Mouse (Mus musculus) forebrain, embryonic 14.5 days (tissue): ENCODE data around the gene Thbs3. TPM values are rescaled to one million over a fixed set of nuclear protein-coding genes. Genes with fewer than 3 reads are reported as not detected.

Source experiments
- ATAC-seq: fragments of 200-750 bp; cut with Nextera tagmentation; 2 replicates; pipeline ENCODE4 v1.8.0; 2017; ENCODE audit warnings: mild to moderate bottlenecking, moderate library complexity
- DNase-seq: peaks from one replicate; pipeline ENCODE4 v3.0.0-alpha.2; 2015; ENCODE audit warnings: low spot score
- H3K27ac ChIP-seq: fragments of 300-500 bp; sonication (generic); 2 replicates; pipeline ENCODE4 v1.5.1; 2014; ENCODE audit warnings: low read depth, mild to moderate bottlenecking, control low read depth, low read length, moderate library complexity
- H3K27me3 ChIP-seq: fragments of 300-500 bp; sonication (generic); replicated peaks from 2 replicates; pipeline ENCODE4 v1.6.1; 2014; ENCODE audit warnings: low read length, control low read depth, mixed read lengths; ENCODE audit not compliant: control insufficient read depth, insufficient read depth
- H3K36me3 ChIP-seq: fragments of 300-500 bp; sonication (generic); 2 replicates; pipeline ENCODE4 v1.6.1; 2014; ENCODE audit warnings: low read length, control low read depth; ENCODE audit not compliant: control insufficient read depth, insufficient read depth
- H3K4me1 ChIP-seq: fragments of 300-500 bp; sonication (generic); 2 replicates; pipeline ENCODE4 v1.6.1; 2014; ENCODE audit warnings: antibody characterized with exemption, low read length, control low read depth; ENCODE audit not compliant: control insufficient read depth, insufficient read depth
- H3K4me2 ChIP-seq: fragments of 300-500 bp; sonication (generic); 2 replicates; pipeline ENCODE4 v1.6.1; 2014; ENCODE audit warnings: mild to moderate bottlenecking, control low read depth, low read length
- H3K4me3 ChIP-seq: fragments of 300-500 bp; sonication (generic); 2 replicates; pipeline ENCODE4 v1.5.1; 2014; ENCODE audit warnings: low read depth, low read length, control low read depth
- H3K9ac ChIP-seq: fragments of 300-500 bp; sonication (generic); 2 replicates; pipeline ENCODE4 v1.6.1; 2014; ENCODE audit warnings: mild to moderate bottlenecking, low read length, control low read depth, moderate library complexity
- H3K9me3 ChIP-seq: fragments of 300-500 bp; sonication (generic); replicated peaks from 2 replicates; pipeline ENCODE4 v1.6.1; 2016; ENCODE audit warnings: low read length, control low read depth, mixed read lengths; ENCODE audit not compliant: control insufficient read depth
- WGBS: fragments of 180-500 bp; shearing (Covaris S2); extraction: QIAGEN DNeasy Blood & Tissue Kit; methylation state at CpG from one replicate; pipeline ENCODE4 v1.1.7; 2014; 5-methylcytosine and 5-hydroxymethylcytosine counted together
- polyA plus RNA-seq: library from polyadenylated mRNA; unstranded; fragments of >200 nt; fragmentation: Nextera tagmentation; extraction: Ambion mirVana; gene quantifications from 2 replicates; pipeline ENCODE4 v1.2.1, GENCODE M21; 2014

Gene Thbs3
- polyA plus RNA-seq, 1 experiment from 2014 or later = 57.2 TPM

GRCm38 (mm10) chr3:89218271-89218670 lies 3.3 kb downstream of the Thbs3 start:
- WGBS = 68% methylated on average over 1 of the region's 1 CpGs
- Histone ChIP-seq H3K9me3 (no peaks in the 10 kb centered on the region), H3K27ac (no peak overlapping the region), H3K27me3 (no peaks in the 10 kb centered on the region), H3K4me3 (no peak overlapping the region), H3K4me2 (no peak overlapping the region), H3K4me1 (peaks cover 23% of the 10 kb centered on the region), H3K9ac (no peak overlapping the region), H3K36me3 (peaks cover 31% of the 10 kb centered on the region)
- no peak for ATAC-seq
- no peak for DNase-seq

GRCm38 (mm10) chr3:89219546-89219945 lies 4.6 kb downstream of the Thbs3 start:
- DNase-seq (no peak), ATAC-seq (no peak)
- Histone ChIP-seq H3K4me2 (no peak overlapping the region), H3K27me3 (no peaks in the 10 kb centered on the region), H3K9ac (no peak overlapping the region), H3K36me3 (peaks cover 42% of the 10 kb centered on the region), H3K4me3 (no peak overlapping the region), H3K9me3 (no peaks in the 10 kb centered on the region), H3K4me1 (peaks cover 33% of the 10 kb centered on the region), H3K27ac (no peak overlapping the region)
- WGBS = 57% methylated on average over 8 of the region's 8 CpGs

DNA sequence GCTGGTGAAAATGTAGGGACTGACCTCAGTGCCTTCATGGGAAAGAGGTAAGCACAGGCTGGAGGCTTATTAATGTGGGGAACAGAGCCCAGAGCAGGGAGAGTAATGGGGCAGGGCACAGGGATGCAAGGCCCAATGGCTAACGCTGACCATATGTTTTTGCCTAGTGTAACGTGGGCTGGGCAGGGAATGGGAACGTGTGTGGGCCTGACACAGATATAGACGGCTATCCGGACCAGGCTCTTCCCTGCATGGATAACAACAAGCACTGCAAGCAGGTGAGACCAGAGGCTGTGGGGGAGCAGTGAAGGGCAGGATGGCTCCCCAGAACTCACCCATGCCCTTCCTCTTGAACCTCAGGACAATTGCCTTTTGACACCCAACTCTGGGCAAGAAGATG lies 6.2 kb downstream of the Thbs3 start:
- Histone ChIP-seq H3K27ac (no peak overlapping the region), H3K9ac (no peak overlapping the region; the same call in 1 of the 2 replicates), H3K9me3 (no peaks in the 10 kb centered on the region), H3K4me1 (peaks cover 35% of the 10 kb centered on the region), H3K4me2 (no peak overlapping the region), H3K36me3 (peaks cover 42% of the 10 kb centered on the region), H3K4me3 (no peak overlapping the region), H3K27me3 (no peaks in the 10 kb centered on the region)
- DNase-seq = no peak
- ATAC-seq = no peak
- 62% methylated on average over 5 of the region's 5 CpGs for whole genome bisulfite sequencing

DNA sequence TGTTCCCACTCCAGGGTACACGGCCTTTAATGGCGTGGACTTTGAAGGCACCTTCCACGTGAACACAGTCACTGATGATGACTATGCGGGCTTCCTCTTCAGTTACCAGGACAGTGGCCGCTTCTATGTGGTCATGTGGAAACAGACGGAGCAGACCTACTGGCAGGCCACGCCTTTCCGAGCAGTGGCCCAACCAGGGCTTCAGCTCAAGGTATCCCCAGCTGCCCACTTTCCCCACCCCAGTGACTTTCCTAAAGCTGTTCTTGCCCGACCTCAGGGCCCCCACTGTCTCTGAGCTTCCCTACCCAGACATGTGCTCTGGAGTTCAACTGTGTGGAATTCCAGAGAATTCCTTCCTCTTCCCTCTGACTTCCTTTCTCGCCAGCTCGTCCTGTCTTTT lies 9.8 kb downstream of the Thbs3 start:
- 17% methylated on average over 11 of the region's 11 CpGs for WGBS
- no peaks in the 10 kb centered on the region for H3K27me3 ChIP-seq
- no peaks in the 10 kb centered on the region for H3K9me3 ChIP-seq
- H3K9ac ChIP-seq = peak overlapping the region; percentile 85
- H3K27ac ChIP-seq = peak overlapping the region; percentile 94
- peak overlapping the region; percentile 72 for H3K4me2 ChIP-seq
- H3K36me3 ChIP-seq = peaks cover 39% of the 10 kb centered on the region
- no peak for ATAC-seq
- H3K4me3 ChIP-seq = peak overlapping the region; percentile 62
- peaks cover 48% of the 10 kb centered on the region for H3K4me1 ChIP-seq
- DNase-seq = no peak

- Histone ChIP-seq H3K4me3 (peak overlapping the region; percentile 62), H3K4me1 (peaks cover 48% of the 10 kb centered on the region), H3K27ac (peak overlapping the region; percentile 94), H3K27me3 (no peaks in the 10 kb centered on the region), H3K36me3 (peaks cover 35% of the 10 kb centered on the region), H3K4me2 (peak overlapping the region; percentile 72), H3K9ac (peak overlapping the region; percentile 85), H3K9me3 (no peaks in the 10 kb centered on the region)
- 6% methylated on average over 12 of the region's 12 CpGs for WGBS
- ATAC-seq (no peak), DNase-seq (no peak)
These were observed 10.4 kb downstream of the Thbs3 start for GRCm38 (mm10) chr3:89225321-89225815.

- H3K9me3 ChIP-seq = no peaks in the 10 kb centered on the region
- DNase-seq (peak; percentile 95), ATAC-seq (peak; percentile 66)
- peak overlapping the region; percentile 94 for H3K27ac ChIP-seq
- no peaks in the 10 kb centered on the region for H3K27me3 ChIP-seq
- peaks cover 35% of the 10 kb centered on the region for H3K36me3 ChIP-seq
- 6% methylated on average over 4 of the region's 4 CpGs for WGBS
- H3K4me2 ChIP-seq = peak overlapping the region; percentile 72
- H3K4me3 ChIP-seq = peak overlapping the region; percentile 62
- H3K9ac ChIP-seq = peak overlapping the region; percentile 85
- H3K4me1 ChIP-seq = peaks cover 48% of the 10 kb centered on the region
These were observed 10.9 kb downstream of the Thbs3 start for GRCm38 (mm10) chr3:89225918-89226317.

GRCm38 (mm10) chr3:89226361-89226760 lies 11.4 kb downstream of the Thbs3 start:
- no peak for DNase-seq
- Histone ChIP-seq H3K9ac (peak overlapping the region; percentile 85), H3K9me3 (no peaks in the 10 kb centered on the region), H3K4me2 (peak overlapping the region; percentile 72), H3K4me3 (peak overlapping the region; percentile 62), H3K36me3 (peaks cover 32% of the 10 kb centered on the region), H3K27me3 (no peaks in the 10 kb centered on the region), H3K4me1 (peaks cover 46% of the 10 kb centered on the region), H3K27ac (peak overlapping the region; percentile 94)
- under 1% methylated on average over 11 of the region's 11 CpGs for WGBS
- no peak for ATAC-seq

DNA sequence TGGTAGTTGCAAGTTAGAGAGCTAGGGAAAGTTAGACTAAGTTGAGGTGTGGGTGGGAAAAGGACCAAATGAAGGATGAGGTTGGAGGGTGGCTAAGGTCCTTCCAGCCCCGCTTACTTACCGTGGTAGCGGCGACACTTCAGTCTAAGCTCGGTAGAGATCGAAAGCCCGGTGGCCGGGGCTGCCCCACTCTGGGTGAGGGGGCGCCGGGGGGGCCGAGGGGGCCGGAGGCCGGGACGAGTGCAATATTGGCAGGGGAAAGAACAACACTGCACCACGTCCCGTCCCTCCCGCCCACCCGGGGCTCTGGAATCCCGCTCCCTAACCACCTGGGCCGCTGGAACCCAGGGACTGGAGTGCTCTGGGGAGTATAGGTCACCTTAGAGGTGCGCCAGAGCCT lies 11.9 kb downstream of the Thbs3 start, which contains the start of gene Mtx1:
Gene Mtx1 (minus strand): TSS at position 189 of the 400 bp plus-strand sequence.
- peak within 1 kb of the TSS; percentile 94 for H3K27ac ChIP-seq
- H3K4me3 ChIP-seq = peak within 1 kb of the TSS; percentile 62
- H3K9me3 ChIP-seq = no peaks in the 10 kb centered on the region
- no peaks in the 10 kb centered on the region for H3K27me3 ChIP-seq
- DNase-seq (no peak), ATAC-seq (no peak; the same call in 1 of the 2 replicates)
- H3K9ac ChIP-seq = peak within 1 kb of the TSS; percentile 85
- peaks cover 45% of the 10 kb centered on the region for H3K4me1 ChIP-seq
- H3K36me3 ChIP-seq = peaks cover 27% of the 10 kb centered on the region
- peak within 1 kb of the TSS; percentile 72 for H3K4me2 ChIP-seq
- WGBS = under 1% methylated on average over 21 of the region's 21 CpGs

DNA sequence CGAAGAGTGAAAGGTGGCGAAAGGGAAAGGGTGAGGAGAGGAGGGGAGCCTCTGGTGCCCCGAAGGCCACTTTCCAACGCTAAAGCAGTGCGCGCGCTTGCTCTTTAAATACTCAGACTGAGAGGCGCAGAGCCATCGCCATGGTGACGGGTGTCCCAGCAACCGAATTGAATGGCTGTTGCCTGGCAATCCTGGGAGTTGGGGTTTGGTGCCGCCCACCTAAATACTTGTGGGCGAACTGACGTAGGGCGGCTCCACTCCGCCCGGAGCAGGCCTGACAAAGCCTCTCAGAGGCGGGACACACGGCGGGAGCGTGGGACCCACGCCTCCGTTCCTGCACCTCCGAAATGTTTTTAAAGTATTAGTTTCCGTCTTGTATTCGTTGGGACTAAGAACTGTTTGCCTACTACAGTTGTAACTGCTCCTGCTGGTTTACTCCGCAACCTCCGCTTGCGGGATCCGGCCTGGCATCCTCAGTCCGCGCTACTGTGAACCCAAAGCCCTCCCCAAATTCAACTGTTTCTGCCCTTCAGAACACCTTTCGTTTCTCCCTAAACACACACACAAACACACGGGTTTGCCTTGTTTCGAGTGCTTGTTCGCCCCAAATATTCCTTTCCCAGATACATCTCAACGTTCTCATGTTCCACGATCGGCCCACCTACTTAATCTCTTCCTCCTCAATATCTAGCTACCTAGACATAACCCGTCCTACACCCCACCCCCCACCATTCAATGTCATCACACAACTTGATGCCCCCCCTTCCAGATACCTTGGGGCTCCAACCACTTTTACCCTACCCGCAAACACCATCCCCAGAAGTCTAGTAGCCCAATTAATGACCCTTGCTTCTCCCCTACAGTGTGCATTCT lies 12.6 kb downstream of the Thbs3 start:
- Histone ChIP-seq H3K4me3 (peak overlapping the region; percentile 62), H3K9ac (peak overlapping the region; percentile 85), H3K27me3 (no peaks in the 10 kb centered on the region), H3K36me3 (peaks cover 21% of the 10 kb centered on the region), H3K4me2 (peak overlapping the region; percentile 72), H3K4me1 (peaks cover 45% of the 10 kb centered on the region), H3K27ac (peak overlapping the region; percentile 94), H3K9me3 (no peaks in the 10 kb centered on the region)
- DNase-seq (peak; percentile 99), ATAC-seq (peak; percentile 85)
- WGBS = under 1% methylated on average over 41 of the region's 41 CpGs
